Mouse (Mus musculus): Measurements from ENCODE around the gene Fndc8.

DNA sequence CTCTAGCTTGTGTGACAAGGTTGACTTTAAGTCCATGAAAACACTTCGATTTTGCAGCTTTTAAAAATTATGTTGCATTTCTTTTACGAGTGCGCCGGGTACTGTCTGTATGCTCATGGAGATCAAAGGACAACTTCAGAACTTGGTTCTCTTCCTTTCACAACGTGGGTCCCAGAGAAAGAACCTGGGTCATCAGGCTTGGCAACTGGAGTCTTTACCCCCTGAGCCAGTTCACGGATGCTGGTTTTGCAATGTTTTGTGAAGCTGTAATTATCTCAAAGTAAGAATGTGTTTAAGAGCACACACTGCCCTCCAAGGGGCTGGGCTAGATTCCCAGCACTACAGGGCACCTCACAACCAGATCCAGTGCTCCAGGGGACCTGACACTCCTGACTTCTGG lies 37.8 kb upstream of the Fndc8 start:
- TF ChIP-seq MAX (IDR thresholded peaks at IDR 0.05; ENCODE audit: low read length) (no peak), POLR2AphosphoS2 (IDR thresholded peaks at IDR 0.05; ENCODE audit: low read depth, low read length) (no peak), IRF4 (IDR thresholded peaks at IDR 0.05; ENCODE audit: low read depth, low read length) (no peak), POLR2A (IDR thresholded peaks at IDR 0.05; ENCODE audit: low read depth, low read length) (no peak), CTCF (conservative IDR thresholded peaks at IDR 0.05 in 1 of 2, IDR thresholded peaks at IDR 0.05 in 1 of 2; ENCODE audit: low read depth in 2 of 2, low read length in 2 of 2) (no peak), USF1 (IDR thresholded peaks at IDR 0.05; ENCODE audit: low read depth, low read length) (no peak), TCF12 (IDR thresholded peaks at IDR 0.05; ENCODE audit: low read depth, low read length) (no peak), SMC3 (IDR thresholded peaks at IDR 0.05; ENCODE audit: low read depth, low read length) (no peak), HCFC1 (IDR thresholded peaks at IDR 0.05; ENCODE audit: low read depth, low read length) (no peak), MAFK (IDR thresholded peaks at IDR 0.05; ENCODE audit: insufficient replicate concordance, low read length) (no peak), MYC (IDR thresholded peaks at IDR 0.05; ENCODE audit: low read depth, low read length) (no peak), KAT2A (IDR thresholded peaks at IDR 0.05; ENCODE audit: insufficient replicate concordance, low read length) (no peak)

Measured in CH12.LX (cell line).